Mouse (Mus musculus): ENCODE results near the gene Txnl4b. TPM values are rescaled to one million over a fixed set of nuclear protein-coding genes. Genes with fewer than 3 reads are reported as not detected.
A peak's percentile ranks its signal among the peaks of the same experiment; 100 is the strongest.

Txnl4b gene
- total RNA-seq (2017), result 12.4 and 17.7 TPM in 2 replicates

DNA sequence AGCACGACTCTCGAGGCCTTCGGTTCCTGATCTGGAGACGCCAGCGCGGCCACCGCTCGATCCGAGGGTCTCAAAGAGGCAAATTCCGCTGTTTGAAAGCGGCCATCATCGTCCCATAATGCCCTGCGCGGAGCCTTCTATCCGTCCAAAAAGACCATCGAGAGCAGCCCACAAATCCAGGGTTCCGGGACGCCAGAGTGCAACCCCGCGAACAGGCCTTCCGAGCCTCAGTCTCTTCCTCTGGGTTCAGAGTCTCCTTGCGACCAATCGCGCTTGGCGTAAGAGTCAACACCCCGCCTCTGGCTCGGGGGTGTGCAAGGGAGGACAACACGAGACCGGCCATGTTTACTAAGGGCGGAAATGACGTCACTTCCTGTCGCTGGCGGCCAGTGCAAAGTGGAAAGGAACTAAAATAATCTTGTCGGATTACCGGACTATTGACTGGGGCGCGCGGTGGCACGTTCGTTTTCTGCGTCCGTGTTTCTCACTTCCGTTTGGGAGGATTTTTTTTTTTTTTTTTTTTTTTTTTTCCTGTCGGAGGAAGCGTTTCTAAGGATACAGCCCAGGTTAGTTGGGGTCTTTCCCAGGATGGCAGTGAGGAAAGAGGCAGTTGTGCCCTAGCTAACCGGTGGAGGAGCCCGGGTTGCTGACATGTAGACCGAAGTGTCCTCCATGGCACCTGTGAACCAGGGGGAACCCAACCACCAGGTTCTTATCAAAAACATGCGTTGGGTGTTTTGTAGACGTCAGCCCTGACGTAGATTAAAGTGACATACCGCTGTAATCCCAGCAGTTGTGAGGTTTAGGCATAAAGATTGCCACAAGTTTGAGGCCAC is at the start of gene Txnl4b, which contains the start of gene Dhx38:
Gene Txnl4b, plus strand, starts transcription at position 395 of the 836 bp plus-strand sequence.
Gene Dhx38, minus strand, starts transcription at position 364 of the 836 bp plus-strand sequence.
- peak; percentile 94 for ATAC-seq (replicated peaks; ENCODE audit: low read depth, poor library complexity, severe bottlenecking)

DNA sequence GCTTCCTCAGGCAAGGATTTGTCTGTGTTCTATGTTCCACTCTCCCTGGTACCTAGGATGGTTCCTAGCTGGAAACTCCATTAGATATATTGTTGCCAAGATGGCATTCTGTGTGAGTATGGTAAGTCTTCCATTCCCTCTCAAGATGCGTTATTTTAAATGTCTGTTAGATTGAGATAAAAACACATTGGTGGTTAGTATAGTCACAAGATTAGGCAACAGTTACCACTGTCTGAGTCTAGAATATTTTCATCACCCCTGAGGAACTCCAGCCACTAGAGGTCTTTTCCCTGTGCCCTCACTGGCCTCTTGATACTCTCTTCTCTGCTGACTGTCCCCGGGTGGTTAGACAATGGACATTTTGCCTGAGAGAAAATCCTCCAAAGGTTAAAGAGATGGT is 41.7 kb upstream of the Txnl4b start:
- no peak for ATAC-seq (replicated peaks; ENCODE audit: low read depth, poor library complexity, severe bottlenecking)

DNA sequence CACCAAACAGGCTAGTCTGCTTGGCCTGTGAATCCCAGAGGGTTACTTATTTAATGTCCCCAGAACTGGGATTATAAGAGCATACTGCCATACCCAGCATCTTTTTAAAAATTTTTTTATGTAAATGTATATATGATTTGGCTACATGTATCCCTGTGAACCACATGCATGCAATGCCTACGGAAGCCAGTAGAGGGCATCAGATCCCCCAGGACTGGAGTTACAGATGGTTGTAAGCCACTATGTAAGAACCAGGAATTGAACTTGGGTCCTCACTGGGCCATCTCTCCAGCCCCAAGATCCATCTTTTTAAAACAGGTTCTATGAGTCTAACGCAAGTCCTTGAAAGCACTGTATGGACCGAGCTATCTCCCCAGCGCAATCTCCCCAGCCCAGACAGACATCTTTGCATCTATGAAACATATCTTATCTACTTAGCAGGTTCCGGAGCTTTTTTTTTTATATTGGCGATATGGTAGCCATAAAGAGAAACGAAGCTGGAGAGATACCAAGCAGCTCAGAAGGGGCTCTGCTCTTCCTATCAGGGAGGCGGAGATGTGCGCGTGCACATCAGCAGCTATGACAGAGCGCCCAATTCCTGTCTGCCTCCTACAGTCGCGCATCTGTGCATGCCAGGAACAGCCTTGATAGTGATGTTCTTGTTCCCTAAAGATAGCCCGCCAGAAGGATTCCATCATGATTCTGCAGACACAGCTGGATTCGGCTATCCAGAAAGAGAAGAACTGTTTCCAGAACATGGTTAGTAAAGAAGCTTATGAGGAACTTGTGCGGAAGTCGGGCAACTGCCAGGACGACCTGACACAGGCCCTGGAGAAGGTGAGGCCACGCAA is 30.3 kb upstream of the Txnl4b start:
- peak; percentile 43; the same call in 1 of the 2 replicates for ATAC-seq (replicated peaks; ENCODE audit: low read depth, poor library complexity, severe bottlenecking)

DNA sequence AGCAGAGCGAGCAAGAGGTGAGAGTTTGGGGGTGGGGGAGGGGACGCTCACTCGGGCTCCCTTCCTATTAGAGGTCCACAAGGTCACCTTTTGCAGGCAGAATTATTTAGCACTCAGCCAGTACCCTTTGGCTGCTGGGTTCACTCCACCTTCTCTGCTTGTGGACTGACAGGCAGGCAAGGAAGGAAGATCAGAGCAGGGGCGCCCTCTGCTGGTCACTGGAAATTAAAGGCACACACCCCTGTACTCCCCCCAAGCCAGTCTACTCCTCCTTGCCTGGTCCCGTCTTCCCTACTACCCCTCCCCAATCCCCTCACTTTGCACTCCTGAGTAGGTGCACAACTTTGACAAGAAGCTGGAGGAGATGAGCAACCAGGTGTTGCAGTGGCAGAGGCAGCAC is 29.0 kb upstream of the Txnl4b start:
- ATAC-seq (replicated peaks; ENCODE audit: low read depth, poor library complexity, severe bottlenecking), result peak; percentile 87

DNA sequence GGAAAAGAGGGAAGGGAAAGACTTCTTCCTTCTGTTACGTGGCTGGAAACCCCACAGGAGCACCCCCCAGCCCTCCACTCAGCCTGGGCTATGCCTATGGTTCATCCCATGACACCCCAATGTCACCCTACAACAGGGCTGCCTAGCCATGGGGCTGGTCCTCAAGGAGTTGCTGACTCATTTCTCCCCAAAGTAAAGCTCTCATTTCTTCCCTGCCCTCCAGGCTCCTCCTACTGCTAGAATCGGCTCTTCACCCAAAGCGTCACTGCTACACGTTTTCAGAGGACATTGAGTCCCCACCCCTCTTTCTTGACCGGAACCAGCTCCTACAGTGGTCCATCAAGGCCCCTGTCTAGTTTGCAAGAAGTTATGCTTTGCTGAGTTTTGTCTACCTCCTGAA is 23.5 kb upstream of the Txnl4b start:
- ATAC-seq (replicated peaks; ENCODE audit: low read depth, poor library complexity, severe bottlenecking), result no peak

DNA sequence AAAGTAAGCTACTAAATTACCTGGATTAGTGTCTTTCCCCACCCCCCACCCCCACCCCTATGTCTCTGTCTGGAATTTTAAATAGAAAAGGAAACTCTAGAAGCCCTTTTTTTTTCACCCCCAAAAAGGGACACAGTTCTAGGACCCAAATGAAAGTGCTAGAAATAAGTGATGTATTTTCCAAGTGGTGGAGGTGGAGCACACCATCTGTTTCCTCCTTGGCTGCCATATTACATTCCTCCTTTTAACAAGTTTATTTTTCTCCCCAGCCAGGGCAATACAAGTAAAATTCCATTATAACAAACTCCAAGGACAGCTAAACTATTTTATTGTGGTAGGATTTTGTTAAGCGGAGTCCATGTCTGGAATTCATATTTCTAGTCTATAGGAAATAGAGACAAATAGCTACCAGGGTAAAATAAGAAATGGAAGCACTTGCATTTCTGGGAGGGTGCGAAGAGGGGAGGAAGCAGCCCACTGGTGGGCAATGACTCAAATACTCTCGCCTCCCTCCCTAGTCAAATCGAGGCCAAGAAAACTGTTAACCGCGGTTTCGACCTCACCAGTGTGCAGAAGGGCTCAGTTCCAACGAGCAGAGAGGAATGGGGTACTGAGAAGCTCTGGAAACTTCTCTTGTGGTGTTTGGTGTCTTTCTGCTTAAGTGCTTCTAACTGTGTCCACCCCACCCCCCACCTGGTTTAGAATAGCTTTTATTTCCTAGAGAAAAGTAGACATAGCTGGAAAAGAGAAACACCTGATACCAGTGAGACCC is 22.8 kb upstream of the Txnl4b start:
- ATAC-seq (replicated peaks; ENCODE audit: low read depth, poor library complexity, severe bottlenecking), result no peak

DNA sequence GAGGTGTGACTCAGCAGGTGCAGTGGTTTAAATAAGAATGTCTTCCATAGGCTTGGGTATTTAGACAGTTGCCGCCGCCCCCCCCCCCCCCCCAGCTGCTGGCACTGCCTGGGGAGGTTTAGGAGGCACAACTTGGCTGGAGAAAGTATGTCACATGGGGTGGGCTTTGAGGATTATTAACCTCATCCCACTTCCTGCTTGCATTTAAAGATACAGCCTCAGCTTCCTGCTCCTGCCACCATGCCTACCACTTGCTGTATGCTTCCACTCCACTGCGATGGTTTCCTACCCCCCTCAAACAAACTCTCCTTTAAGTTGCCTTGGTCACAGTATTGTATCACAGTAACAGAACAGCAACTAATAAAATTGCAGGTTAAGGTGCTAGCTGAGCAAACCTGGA is 21.6 kb upstream of the Txnl4b start:
- peak; percentile 77 for ATAC-seq (replicated peaks; ENCODE audit: low read depth, poor library complexity, severe bottlenecking)

DNA sequence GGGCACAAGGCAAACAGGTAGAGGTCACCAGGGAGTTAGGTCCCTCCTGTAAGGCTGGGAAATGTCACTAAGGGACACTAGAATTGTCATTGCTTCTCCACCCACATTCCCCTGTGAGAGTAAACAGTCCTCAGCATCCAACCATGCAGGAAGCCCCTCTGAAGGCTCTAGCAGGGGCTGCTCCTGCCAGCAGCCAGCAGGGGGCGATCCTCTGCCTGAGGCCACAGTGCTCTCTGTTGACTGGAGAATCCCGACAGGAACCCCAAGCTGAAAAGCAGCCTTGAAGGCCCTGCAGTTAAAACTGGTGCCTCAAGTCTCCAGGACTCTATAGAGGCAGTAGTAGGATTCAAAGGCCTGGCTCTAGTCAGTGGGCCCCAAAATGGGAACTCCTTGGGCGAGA is 14.0 kb upstream of the Txnl4b start:
- peak; percentile 62 for ATAC-seq (replicated peaks; ENCODE audit: low read depth, poor library complexity, severe bottlenecking)

DNA sequence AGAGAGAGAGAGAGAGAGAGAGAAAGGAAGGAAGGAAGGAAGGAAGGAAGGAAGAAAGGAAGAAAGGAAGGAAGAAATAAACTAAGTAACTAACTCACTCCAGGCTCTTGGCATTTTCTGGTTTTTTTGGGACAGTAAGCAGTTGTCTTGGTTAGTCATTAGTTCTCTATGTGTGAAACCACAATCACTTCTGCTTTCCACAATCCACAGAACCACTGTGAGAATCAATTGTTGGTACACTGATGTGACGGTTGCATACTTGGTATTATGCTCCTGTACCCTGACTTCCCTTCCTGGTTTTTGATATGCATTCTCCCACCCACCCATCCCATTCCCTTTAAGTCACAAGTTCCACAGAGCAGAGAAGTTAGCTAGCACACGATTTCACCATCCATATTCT is 1.8 kb upstream of the Txnl4b start:
- ATAC-seq (replicated peaks; ENCODE audit: low read depth, poor library complexity, severe bottlenecking), result peak; percentile 36

DNA sequence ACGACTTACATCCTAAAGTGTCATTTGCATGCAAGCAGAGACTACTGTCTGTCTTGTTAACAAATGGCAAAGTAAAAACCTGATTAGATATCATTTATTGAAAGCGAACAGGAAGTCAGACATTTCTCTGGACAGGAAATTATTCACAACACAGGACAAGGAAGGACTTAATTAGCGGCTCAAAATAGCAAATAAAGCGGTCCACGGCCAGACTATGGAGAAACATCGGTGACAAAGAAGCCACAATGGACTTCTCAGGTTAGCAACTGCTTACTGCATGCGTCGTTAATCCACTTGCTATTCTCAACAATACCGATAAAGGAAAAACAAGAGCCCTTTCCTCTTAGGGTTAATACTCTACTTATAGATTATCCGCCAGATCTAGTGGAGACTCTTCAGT is 926 bp upstream of the Txnl4b start:
- no peak for ATAC-seq (replicated peaks; ENCODE audit: low read depth, poor library complexity, severe bottlenecking)

DNA sequence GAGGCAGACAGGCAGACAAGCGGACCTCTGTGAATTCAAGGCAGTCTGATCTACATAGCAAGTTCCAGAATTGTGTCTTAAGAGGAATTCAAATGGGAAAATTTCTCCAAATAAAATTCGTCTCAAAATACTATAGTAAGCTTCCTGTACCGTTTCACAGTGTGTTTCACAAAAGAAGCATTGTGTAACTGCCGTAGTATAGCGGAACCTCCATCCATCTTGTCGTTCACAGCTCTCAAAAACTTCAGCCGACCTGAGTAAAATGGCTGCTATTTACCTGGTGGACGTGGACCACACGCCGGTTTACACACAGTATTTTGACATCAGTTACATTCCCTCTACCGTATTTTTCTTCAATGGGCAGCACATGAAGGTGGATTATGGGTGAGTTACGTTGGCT is 5.4 kb downstream of the Txnl4b start:
- ATAC-seq (replicated peaks; ENCODE audit: low read depth, poor library complexity, severe bottlenecking), result no peak

DNA sequence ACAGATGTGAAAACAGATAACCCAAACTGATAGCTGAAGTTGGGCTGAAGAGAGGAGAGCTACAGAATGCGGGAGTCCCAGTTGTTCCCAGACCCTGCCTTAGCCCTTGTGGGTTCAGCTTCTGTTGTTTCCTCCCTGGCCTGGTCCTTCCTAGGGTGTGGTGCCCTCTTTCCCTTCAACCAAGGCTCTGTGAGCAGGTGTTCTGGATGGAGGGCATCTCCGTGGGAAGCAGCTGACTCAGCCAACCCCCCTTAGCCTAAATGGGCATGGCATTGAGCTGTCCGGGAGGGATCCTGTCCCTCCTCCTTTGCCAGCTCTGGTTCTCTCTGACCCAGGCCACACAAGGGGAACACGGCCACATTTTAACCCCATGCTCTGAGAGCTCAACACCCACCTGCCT is 10.6 kb downstream of the Txnl4b start:
- no peak for ATAC-seq (replicated peaks; ENCODE audit: low read depth, poor library complexity, severe bottlenecking)

DNA sequence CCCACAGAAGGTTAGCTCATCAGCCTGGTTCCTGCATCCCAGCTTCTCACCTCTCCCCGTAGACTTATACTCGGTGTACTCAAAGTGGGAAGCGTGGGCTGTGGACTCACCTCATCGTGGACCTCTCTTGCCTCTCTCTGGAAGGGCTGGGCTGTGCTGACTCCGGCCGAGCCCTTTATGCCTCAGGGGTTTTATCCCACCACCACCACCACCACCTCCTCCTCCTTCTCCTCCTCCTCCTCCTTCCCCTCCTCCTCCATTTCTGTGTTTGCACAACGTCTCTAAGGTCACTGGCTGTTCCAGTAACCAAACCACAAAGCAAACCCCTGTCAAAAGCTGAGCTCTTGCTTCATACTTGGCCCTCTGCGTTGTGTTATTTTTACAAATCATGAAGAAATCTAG is 13.2 kb downstream of the Txnl4b start, which contains the start of gene Hp:
Gene Hp, minus strand, starts transcription at position 273 of the 402 bp plus-strand sequence.
- peak; percentile 91 for ATAC-seq (replicated peaks; ENCODE audit: low read depth, poor library complexity, severe bottlenecking)

DNA sequence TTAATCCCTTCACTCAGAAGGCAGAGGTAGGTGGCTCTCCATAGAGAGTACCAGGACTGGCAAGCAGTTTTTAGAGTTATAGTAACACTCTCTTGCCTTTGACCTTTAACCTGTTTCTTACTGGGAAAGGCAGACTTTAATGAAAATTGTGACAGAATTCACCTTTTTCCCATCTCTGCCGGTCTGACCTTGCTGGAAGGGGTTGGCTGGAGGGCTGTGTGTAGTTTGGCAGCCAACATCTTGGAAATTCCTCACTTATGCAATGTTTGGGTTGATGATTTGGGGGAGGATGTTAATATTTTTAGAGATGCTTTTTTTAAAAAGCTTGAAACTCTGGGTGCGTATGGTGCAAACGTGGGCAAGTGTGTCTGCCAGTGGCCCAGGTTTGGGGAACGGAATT is 18.6 kb downstream of the Txnl4b start:
- ATAC-seq (replicated peaks; ENCODE audit: low read depth, poor library complexity, severe bottlenecking), result no peak

DNA sequence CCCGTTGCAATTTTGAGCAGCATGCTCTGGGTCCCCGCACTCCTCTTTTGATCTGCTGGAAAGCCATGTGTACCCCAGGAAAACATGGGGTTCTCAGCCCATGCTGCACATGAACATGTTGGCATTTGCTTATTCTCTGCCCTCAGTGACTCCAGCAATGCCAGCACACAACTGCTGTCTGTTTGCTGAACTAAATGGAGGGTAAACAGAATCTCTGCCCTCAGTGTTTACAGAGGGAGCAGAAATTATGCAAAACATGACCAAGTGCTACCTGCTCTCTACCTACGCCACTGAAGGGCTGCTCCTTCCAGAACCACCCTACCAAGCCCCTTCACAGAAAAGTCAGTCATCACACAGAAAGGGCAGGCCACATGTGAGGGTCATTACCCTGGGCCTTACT is 19.1 kb downstream of the Txnl4b start:
- no peak for ATAC-seq (replicated peaks; ENCODE audit: low read depth, poor library complexity, severe bottlenecking)

DNA sequence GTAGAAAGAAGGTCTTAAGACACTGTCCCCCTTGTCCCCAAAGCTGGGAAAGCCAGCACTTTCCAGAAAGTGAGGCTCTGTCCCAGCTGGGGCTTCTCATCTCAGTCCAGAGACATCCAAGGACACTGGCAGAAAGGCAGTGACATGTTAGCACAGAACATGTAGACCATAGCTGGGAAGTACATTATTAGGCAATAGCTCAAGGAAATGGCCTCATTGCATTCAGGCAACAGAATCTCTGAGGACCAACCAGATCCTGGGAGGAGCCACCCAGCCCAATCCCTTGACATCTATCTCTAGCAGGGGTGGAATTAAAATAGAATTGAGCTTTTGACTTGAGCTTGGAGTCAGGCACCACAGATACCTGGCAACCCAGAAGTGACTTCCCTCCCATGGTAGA is 20.0 kb downstream of the Txnl4b start:
- ATAC-seq (replicated peaks; ENCODE audit: low read depth, poor library complexity, severe bottlenecking), result peak; percentile 62

DNA sequence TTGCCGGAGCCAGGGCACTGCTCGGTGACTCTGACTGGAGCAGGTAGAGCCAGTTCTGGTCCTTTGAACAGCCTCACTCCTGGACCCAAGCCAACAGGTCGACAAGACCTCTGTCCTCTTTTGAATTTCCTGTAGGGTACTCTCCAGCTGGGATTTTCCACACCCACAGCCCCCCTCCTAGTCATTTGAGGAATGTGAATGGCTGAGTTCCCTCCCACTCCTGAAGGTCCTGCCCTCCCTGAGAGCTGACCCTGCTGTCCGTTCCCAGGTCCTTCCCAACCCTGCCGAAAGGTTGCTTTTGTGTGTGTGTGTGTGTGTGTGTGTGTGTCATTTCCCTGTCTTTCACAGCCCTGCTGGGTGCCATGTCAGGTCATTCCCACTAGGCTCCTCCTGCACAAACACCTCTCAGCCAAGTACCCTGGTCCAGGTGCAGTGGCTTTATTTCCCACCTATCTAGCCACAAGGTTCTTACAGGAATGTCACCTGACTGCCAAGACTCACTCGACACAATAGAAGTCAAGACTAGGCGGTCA is 21.3 kb downstream of the Txnl4b start:
- no peak for ATAC-seq (replicated peaks; ENCODE audit: low read depth, poor library complexity, severe bottlenecking)

DNA sequence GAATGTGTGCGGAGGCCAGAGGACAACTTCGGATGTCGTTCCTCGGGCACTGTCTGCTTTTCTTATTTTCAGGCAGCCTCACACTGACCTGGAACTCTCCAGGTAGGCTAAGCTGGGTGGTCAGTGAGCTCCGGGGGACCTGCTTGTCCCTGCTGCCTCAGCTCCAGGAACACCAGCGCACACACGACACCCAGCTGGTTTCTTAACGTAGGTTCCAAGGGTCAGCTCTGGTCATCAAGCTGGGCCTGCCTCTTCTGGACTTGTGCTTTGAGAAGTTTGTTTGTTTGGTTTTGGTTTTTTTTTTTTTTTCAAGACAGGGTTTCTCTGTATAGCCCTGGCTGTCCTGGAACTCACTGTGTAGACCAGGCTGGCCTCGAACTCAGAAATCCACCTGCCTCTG is 25.2 kb downstream of the Txnl4b start:
- no peak for ATAC-seq (replicated peaks; ENCODE audit: low read depth, poor library complexity, severe bottlenecking)

DNA sequence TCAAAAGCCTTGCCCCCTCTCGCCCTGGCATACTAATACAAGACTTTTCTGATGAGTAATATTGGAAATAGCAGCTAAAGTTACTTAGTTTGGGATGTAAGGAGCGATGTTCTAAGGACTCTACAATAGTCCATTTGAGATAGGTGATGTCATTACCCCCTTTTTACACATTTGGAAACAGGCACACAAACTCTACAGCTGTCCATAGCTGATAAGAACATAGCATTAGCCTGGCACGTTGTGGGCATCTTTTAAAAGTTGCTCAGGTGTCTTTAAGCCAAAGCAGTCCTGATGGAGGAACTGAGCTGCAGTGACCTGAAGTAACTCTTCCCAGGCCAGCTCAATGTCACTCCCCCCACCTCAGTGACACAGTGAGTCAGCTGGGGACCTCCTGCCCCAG is 25.7 kb downstream of the Txnl4b start:
- no peak for ATAC-seq (replicated peaks; ENCODE audit: low read depth, poor library complexity, severe bottlenecking)

DNA sequence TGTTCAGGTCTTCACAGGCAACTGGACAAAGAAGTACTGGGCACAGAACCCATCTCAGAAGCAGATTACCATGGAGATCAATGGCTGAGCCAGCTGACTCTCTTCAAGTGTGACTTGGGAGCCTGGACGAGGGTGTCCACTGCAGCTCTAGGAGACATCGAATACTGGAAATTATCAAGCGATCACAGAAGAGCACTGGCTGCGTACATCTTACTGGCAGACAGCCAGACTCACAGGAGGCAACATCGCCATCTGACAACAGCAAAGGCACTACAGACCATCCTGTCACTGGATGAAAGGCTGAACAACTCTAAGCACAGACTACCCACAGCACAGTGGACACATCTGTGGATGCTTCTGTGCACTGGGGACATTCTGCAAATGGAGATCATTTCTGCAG is 26.5 kb downstream of the Txnl4b start:
- ATAC-seq (replicated peaks; ENCODE audit: low read depth, poor library complexity, severe bottlenecking), result no peak

All from common myeloid progenitor, adult 5-6 weeks (primary cell).